Mouse (Mus musculus) embryonic facial prominence, embryonic 13.5 days (tissue): ENCODE data around the gene Tgfbr3. TPM values are rescaled to one million over a fixed set of nuclear protein-coding genes. Genes with fewer than 3 reads are reported as not detected.

Source experiments
- ATAC-seq: fragments of 200-750 bp; cut with Nextera tagmentation; 2 replicates; pipeline ENCODE4 v1.8.0; 2017; ENCODE audit warnings: low read depth; ENCODE audit not compliant: insufficient number of reproducible peaks, insufficient read depth, low FRiP score, low TSS enrichment
- H3K27ac ChIP-seq: fragments of 300-500 bp; sonication (generic); 2 replicates; pipeline ENCODE4 v1.5.1; 2015; ENCODE audit warnings: moderate library complexity, mild to moderate bottlenecking, inconsistent platforms
- H3K27me3 ChIP-seq: fragments of 300-500 bp; sonication (generic); 2 replicates; pipeline ENCODE4 v1.6.1; 2015; ENCODE audit warnings: mild to moderate bottlenecking, inconsistent platforms
- H3K36me3 ChIP-seq: fragments of 300-500 bp; sonication (generic); 2 replicates; pipeline ENCODE4 v1.6.1; 2015; ENCODE audit warnings: mild to moderate bottlenecking, inconsistent platforms
- H3K4me1 ChIP-seq: fragments of 300-500 bp; sonication (generic); 2 replicates; pipeline ENCODE4 v1.6.1; 2015; ENCODE audit warnings: inconsistent platforms
- H3K4me2 ChIP-seq: fragments of 300-500 bp; sonication (generic); 2 replicates; pipeline ENCODE4 v1.6.1; 2015; ENCODE audit warnings: moderate library complexity, mild to moderate bottlenecking, inconsistent platforms
- H3K4me3 ChIP-seq: fragments of 300-500 bp; sonication (generic); 2 replicates; pipeline ENCODE4 v1.5.1; 2015; ENCODE audit warnings: mild to moderate bottlenecking, inconsistent platforms
- H3K9ac ChIP-seq: fragments of 300-500 bp; sonication (generic); 2 replicates; pipeline ENCODE4 v1.6.1; 2015; ENCODE audit warnings: mild to moderate bottlenecking, inconsistent platforms
- H3K9me3 ChIP-seq: fragments of 300-500 bp; sonication (generic); 2 replicates; pipeline ENCODE4 v1.6.1; 2016; ENCODE audit warnings: inconsistent platforms
- WGBS: fragments of 180-500 bp; shearing (Covaris S2); methylation state at CpG from one replicate; pipeline ENCODE4 v1.1.7; 2015; ENCODE audit warnings: mixed read lengths; 5-methylcytosine and 5-hydroxymethylcytosine counted together
- polyA plus RNA-seq: library from polyadenylated mRNA; unstranded; fragments of >200 nt; fragmentation: Nextera tagmentation; extraction: Ambion mirVana; gene quantifications from 2 replicates; pipeline ENCODE4 v1.2.1, GENCODE M21; 2015

Gene Tgfbr3
- polyA plus RNA-seq, 1 experiment from 2014 or later = 35.9 TPM

- Histone ChIP-seq H3K9ac (no peak overlapping the region), H3K4me2 (no peak overlapping the region), H3K36me3 (peaks cover 47% of the 10 kb centered on the region), H3K27me3 (no peaks in the 10 kb centered on the region), H3K27ac (no peak overlapping the region), H3K4me1 (peaks cover 22% of the 10 kb centered on the region), H3K9me3 (no peaks in the 10 kb centered on the region), H3K4me3 (no peak overlapping the region)
- no peak for ATAC-seq
- 58% methylated on average over 3 of the region's 3 CpGs for WGBS
These were observed 172.6 kb downstream of the Tgfbr3 start for GRCm38 (mm10) chr5:107116821-107117220.

- Histone ChIP-seq H3K4me1 (peaks cover 41% of the 10 kb centered on the region), H3K4me2 (no peak overlapping the region), H3K27ac (no peak overlapping the region), H3K4me3 (no peak overlapping the region), H3K27me3 (no peaks in the 10 kb centered on the region), H3K9me3 (no peaks in the 10 kb centered on the region), H3K36me3 (peaks cover 46% of the 10 kb centered on the region), H3K9ac (no peak overlapping the region)
- WGBS = 70% methylated on average over 7 of the region's 7 CpGs
- ATAC-seq = no peak
These were observed 176.7 kb downstream of the Tgfbr3 start for GRCm38 (mm10) chr5:107112656-107113275.

GRCm38 (mm10) chr5:107111802-107112201, 177.6 kb downstream of the Tgfbr3 start:
- peaks cover 44% of the 10 kb centered on the region for H3K4me1 ChIP-seq
- no peak overlapping the region for H3K9ac ChIP-seq
- no peak overlapping the region for H3K4me3 ChIP-seq
- H3K9me3 ChIP-seq = no peaks in the 10 kb centered on the region
- H3K36me3 ChIP-seq = peaks cover 42% of the 10 kb centered on the region
- WGBS = 45% methylated on average over 3 of the region's 3 CpGs
- H3K4me2 ChIP-seq = no peak overlapping the region
- H3K27me3 ChIP-seq = no peaks in the 10 kb centered on the region
- H3K27ac ChIP-seq = peak overlapping the region; percentile 83
- no peak for ATAC-seq

- H3K4me2 ChIP-seq = peak overlapping the region; percentile 27
- no peak overlapping the region for H3K4me3 ChIP-seq
- H3K36me3 ChIP-seq = peaks cover 40% of the 10 kb centered on the region
- H3K9ac ChIP-seq = 0 out of 2 replicates have a peak overlapping the region, but pooled peaks have one; percentile 44
- no peaks in the 10 kb centered on the region for H3K9me3 ChIP-seq
- peaks cover 44% of the 10 kb centered on the region for H3K4me1 ChIP-seq
- WGBS = 5% methylated on average over 7 of the region's 7 CpGs
- ATAC-seq = peak; percentile 56; the same call in 1 of the 2 replicates
- H3K27ac ChIP-seq = peak overlapping the region; percentile 83
- H3K27me3 ChIP-seq = no peaks in the 10 kb centered on the region
These were observed 178.4 kb downstream of the Tgfbr3 start for GRCm38 (mm10) chr5:107110880-107111520.

GRCm38 (mm10) chr5:107110089-107110879, 179.1 kb downstream of the Tgfbr3 start:
- H3K36me3 ChIP-seq = peaks cover 39% of the 10 kb centered on the region
- peak overlapping the region; percentile 83 for H3K27ac ChIP-seq
- no peak for ATAC-seq
- no peak overlapping the region for H3K9ac ChIP-seq
- peak overlapping the region; percentile 27 for H3K4me2 ChIP-seq
- H3K9me3 ChIP-seq = no peaks in the 10 kb centered on the region
- WGBS = 41% methylated on average over 13 of the region's 13 CpGs
- peaks cover 44% of the 10 kb centered on the region for H3K4me1 ChIP-seq
- H3K4me3 ChIP-seq = no peak overlapping the region
- no peaks in the 10 kb centered on the region for H3K27me3 ChIP-seq

GRCm38 (mm10) chr5:107109416-107109815, 180.0 kb downstream of the Tgfbr3 start:
- Histone ChIP-seq H3K4me3 (no peak overlapping the region), H3K36me3 (peaks cover 34% of the 10 kb centered on the region), H3K27ac (0 out of 2 replicates have a peak overlapping the region, but pooled peaks have one; percentile 1), H3K9ac (no peak overlapping the region), H3K4me1 (peaks cover 44% of the 10 kb centered on the region), H3K27me3 (no peaks in the 10 kb centered on the region), H3K9me3 (no peaks in the 10 kb centered on the region), H3K4me2 (no peak overlapping the region)
- no peak for ATAC-seq
- WGBS = 59% methylated on average over 15 of the region's 15 CpGs

GRCm38 (mm10) chr5:107106793-107107192, 182.6 kb downstream of the Tgfbr3 start:
- ATAC-seq = no peak
- H3K36me3 ChIP-seq = peaks cover 26% of the 10 kb centered on the region
- no peak overlapping the region for H3K9ac ChIP-seq
- peaks cover 42% of the 10 kb centered on the region for H3K4me1 ChIP-seq
- WGBS = 71% methylated on average over 12 of the region's 12 CpGs
- no peak overlapping the region for H3K4me2 ChIP-seq
- no peak overlapping the region for H3K4me3 ChIP-seq
- no peaks in the 10 kb centered on the region for H3K27me3 ChIP-seq
- no peaks in the 10 kb centered on the region for H3K9me3 ChIP-seq
- no peak overlapping the region for H3K27ac ChIP-seq

GRCm38 (mm10) chr5:107106139-107106538, 183.3 kb downstream of the Tgfbr3 start:
- Histone ChIP-seq H3K9ac (no peak overlapping the region), H3K9me3 (no peaks in the 10 kb centered on the region), H3K36me3 (peaks cover 26% of the 10 kb centered on the region), H3K4me2 (no peak overlapping the region), H3K4me1 (peaks cover 42% of the 10 kb centered on the region), H3K4me3 (no peak overlapping the region), H3K27me3 (no peaks in the 10 kb centered on the region), H3K27ac (no peak overlapping the region)
- WGBS = 73% methylated on average over 2 of the region's 2 CpGs
- ATAC-seq = no peak

GRCm38 (mm10) chr5:107103591-107103990, 185.8 kb downstream of the Tgfbr3 start:
- ATAC-seq = no peak
- 76% methylated on average over 2 of the region's 2 CpGs for WGBS
- no peak overlapping the region for H3K4me3 ChIP-seq
- no peak overlapping the region for H3K9ac ChIP-seq
- no peaks in the 10 kb centered on the region for H3K9me3 ChIP-seq
- H3K27me3 ChIP-seq = no peaks in the 10 kb centered on the region
- peaks cover 16% of the 10 kb centered on the region for H3K36me3 ChIP-seq
- peaks cover 42% of the 10 kb centered on the region for H3K4me1 ChIP-seq
- H3K27ac ChIP-seq = no peak overlapping the region
- H3K4me2 ChIP-seq = no peak overlapping the region

GRCm38 (mm10) chr5:107102916-107103315, 186.5 kb downstream of the Tgfbr3 start:
- Histone ChIP-seq H3K27ac (no peak overlapping the region), H3K9me3 (no peaks in the 10 kb centered on the region), H3K36me3 (peaks cover 9% of the 10 kb centered on the region; the same call in 1 of the 2 replicates), H3K4me1 (peaks cover 42% of the 10 kb centered on the region), H3K4me3 (no peak overlapping the region), H3K27me3 (no peaks in the 10 kb centered on the region), H3K9ac (no peak overlapping the region), H3K4me2 (no peak overlapping the region)
- WGBS = 33% methylated on average over 4 of the region's 4 CpGs
- no peak for ATAC-seq

- Histone ChIP-seq H3K4me2 (no peak overlapping the region), H3K9me3 (no peaks in the 10 kb centered on the region), H3K27ac (0 out of 2 replicates have a peak overlapping the region, but pooled peaks have one; percentile 44), H3K9ac (no peak overlapping the region), H3K36me3 (peaks cover 5% of the 10 kb centered on the region; the same call in 1 of the 2 replicates), H3K27me3 (no peaks in the 10 kb centered on the region), H3K4me3 (no peak overlapping the region), H3K4me1 (peaks cover 51% of the 10 kb centered on the region)
- 34% methylated on average over 4 of the region's 4 CpGs for WGBS
- ATAC-seq = no peak
These were observed 187.7 kb downstream of the Tgfbr3 start for GRCm38 (mm10) chr5:107101684-107102083.
